Mouse (Mus musculus) bone marrow, adult 2 months (tissue): Measurements from ENCODE around the gene Zfp644.

Source experiments
- CTCF ChIP-seq: fragments of 200-500 bp; IDR thresholded peaks from 2 replicates; pipeline ENCODE4 v1.5.1; 2011; ENCODE audit warnings: low read length, control low read depth; ENCODE audit not compliant: control insufficient read depth, insufficient read depth
- POLR2A ChIP-seq: fragments of 200-500 bp; IDR thresholded peaks from 2 replicates; pipeline ENCODE4 v1.6.1; 2011; ENCODE audit warnings: low read depth, mild to moderate bottlenecking, control low read depth, low read length, borderline replicate concordance; ENCODE audit not compliant: control insufficient read depth

DNA sequence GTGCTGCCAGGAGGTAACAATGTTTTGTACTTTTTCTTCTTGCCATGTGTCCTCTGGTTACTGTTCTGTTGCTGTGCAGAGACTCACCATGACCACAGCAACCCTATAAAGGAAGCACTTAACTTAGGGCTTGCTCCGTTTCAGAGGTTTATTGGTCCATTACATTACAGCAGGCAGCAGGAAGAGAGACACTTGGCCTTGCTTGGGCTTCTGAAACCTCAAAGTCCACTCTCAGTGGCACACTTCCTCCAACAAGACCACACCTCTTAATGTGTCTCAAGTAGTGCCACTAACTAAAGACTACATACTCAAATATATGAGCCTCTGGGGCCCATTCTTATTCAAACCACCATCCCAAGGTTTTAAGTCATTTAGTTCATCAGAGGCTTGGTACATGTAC, 36.2 kb downstream of the Zfp644 start:
- TF ChIP-seq POLR2A (no peak), CTCF (no peak)
